Mouse (Mus musculus) heart, embryonic 10.5 days (tissue): Measurements from ENCODE around the gene Gm19668. TPM values are rescaled to one million over a fixed set of nuclear protein-coding genes. Genes with fewer than 3 reads are reported as not detected.
A peak's percentile ranks its signal among the peaks of the same experiment; 100 is the strongest.

Experiments used
- DNase-seq: peaks from one replicate; pipeline ENCODE4 v3.0.0-alpha.2; 2017; ENCODE audit warnings: low spot score
- H3K27ac ChIP-seq: fragments of 300-500 bp; sonication (generic); 2 replicates; pipeline ENCODE4 v1.5.1; 2016; ENCODE audit warnings: mild to moderate bottlenecking
- H3K27me3 ChIP-seq: fragments of 300-500 bp; sonication (generic); 2 replicates; pipeline ENCODE4 v1.6.1; 2016; ENCODE audit warnings: mild to moderate bottlenecking; ENCODE audit not compliant: poor library complexity, insufficient read depth, severe bottlenecking
- H3K36me3 ChIP-seq: fragments of 300-500 bp; sonication (generic); 2 replicates; pipeline ENCODE4 v1.6.1; 2016; ENCODE audit warnings: mild to moderate bottlenecking, moderate library complexity
- H3K4me1 ChIP-seq: fragments of 300-500 bp; sonication (generic); 2 replicates; pipeline ENCODE4 v1.6.1; 2016; ENCODE audit warnings: mild to moderate bottlenecking
- H3K4me3 ChIP-seq: fragments of 300-500 bp; sonication (generic); 2 replicates; pipeline ENCODE4 v1.5.1; 2016; ENCODE audit warnings: mild to moderate bottlenecking, moderate library complexity
- H3K9me3 ChIP-seq: fragments of 300-500 bp; sonication (generic); 2 replicates; pipeline ENCODE4 v1.6.1; 2016; ENCODE audit warnings: mild to moderate bottlenecking, moderate library complexity
- WGBS: fragments of 180-500 bp; shearing (Covaris S2); methylation state at CpG from one replicate; pipeline ENCODE4 v1.1.7; 2016; 5-methylcytosine and 5-hydroxymethylcytosine counted together
- polyA plus RNA-seq: library from polyadenylated mRNA; unstranded; fragments of >200 nt; fragmentation: Nextera tagmentation; extraction: Ambion mirVana; gene quantifications from 2 replicates; pipeline ENCODE4 v1.2.1, GENCODE M21; 2016

The Gm19668 gene
- not detected in 2 replicates for polyA plus RNA-seq

DNA sequence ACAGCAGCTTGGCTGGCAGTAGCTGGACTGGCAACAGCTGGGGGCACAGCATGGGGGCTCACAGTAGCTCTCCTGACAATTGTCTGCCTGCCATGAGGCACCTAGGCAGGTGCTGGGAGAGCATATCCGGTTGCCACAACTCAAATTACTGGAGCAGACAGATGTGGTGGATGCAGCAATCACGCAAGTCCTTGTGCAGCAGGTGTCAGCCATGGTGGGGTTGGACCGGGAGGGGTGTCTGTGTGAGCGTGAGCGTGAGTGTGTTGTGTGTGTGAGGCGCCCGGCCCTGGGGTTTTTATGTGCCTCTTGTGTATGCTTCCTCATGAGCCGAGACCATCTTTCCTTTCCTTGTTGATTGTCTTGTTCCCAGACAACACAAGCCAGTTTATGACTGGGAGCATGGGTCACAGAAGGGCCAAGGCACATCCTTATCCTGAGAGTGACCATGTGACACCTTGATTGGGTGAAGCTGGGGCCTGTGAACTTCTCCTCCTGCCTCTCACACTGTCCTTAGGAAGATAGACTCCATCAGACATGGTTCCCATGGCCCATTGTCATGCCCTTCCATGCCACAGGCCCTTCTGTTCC is at the start of gene Gm19668:
Gene Gm19668, minus strand, starts transcription at position 213 of the 588 bp plus-strand sequence.
- no peak within 1 kb of the TSS for H3K4me3 ChIP-seq
- no peaks in the 10 kb centered on the region for H3K9me3 ChIP-seq
- no peaks in the 10 kb centered on the region for H3K36me3 ChIP-seq
- 58% methylated on average over 8 of the region's 8 CpGs for WGBS
- H3K27me3 ChIP-seq: no peaks in the 10 kb centered on the region
- peaks cover 26% of the 10 kb centered on the region for H3K4me1 ChIP-seq
- H3K27ac ChIP-seq: peak within 1 kb of the TSS; percentile 31; the same call in 1 of the 2 replicates
- DNase-seq: no peak

DNA sequence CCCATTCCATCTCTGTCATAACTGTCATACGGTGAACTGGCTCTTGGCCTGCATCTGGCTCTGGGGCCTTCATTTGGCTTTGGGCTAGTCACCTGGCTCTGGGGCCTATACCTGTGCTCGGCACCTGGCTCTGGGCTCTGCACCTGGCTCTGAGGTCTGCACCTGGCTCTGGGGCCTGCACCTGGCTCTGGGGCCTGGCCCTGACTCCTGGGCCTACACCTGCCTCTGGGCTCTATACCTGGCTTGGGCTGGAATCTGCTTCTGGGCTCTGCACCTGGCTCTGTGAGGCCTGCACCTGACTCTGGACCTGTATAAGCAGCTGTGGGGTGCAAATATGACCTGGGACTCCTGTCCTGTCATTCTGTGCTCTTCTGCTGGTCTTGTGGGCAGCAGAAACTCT is 48.6 kb upstream of the Gm19668 start:
- Histone ChIP-seq H3K27ac (no peak overlapping the region), H3K4me1 (no peaks in the 10 kb centered on the region), H3K27me3 (peaks cover 4% of the 10 kb centered on the region; the same call in 1 of the 2 replicates), H3K36me3 (no peaks in the 10 kb centered on the region), H3K4me3 (no peak overlapping the region), H3K9me3 (0 out of 2 replicates have a peak, but pooled peaks cover 4% of the 10 kb centered on the region)
- 84% methylated on average over 2 of the region's 2 CpGs for WGBS
- DNase-seq: no peak

DNA sequence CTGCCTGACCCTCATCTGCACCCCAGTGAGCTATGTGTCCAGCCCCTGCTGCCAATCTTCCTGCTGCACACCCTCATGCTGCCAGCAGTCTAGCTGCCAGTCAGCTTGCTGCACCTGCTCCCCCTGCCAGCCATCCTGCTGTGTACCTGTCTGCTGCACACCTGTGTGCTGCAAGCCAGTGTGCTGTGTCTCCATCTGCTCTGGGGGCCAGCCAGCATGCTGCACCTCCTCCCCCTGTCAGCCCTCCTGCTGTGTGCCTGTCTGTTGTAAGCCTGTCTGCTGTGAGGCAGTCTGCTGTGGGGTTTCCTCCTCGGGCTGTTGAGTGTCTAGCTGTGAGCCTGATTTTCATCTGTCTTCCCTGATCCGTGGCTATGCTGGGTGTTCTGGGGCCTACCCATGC is 48.0 kb upstream of the Gm19668 start:
- Histone ChIP-seq H3K27me3 (no peaks in the 10 kb centered on the region), H3K4me1 (no peaks in the 10 kb centered on the region), H3K36me3 (no peaks in the 10 kb centered on the region), H3K9me3 (0 out of 2 replicates have a peak, but pooled peaks cover 4% of the 10 kb centered on the region), H3K27ac (no peak overlapping the region), H3K4me3 (no peak overlapping the region)
- no peak for DNase-seq
- 11% methylated on average over 2 of the region's 2 CpGs for WGBS

DNA sequence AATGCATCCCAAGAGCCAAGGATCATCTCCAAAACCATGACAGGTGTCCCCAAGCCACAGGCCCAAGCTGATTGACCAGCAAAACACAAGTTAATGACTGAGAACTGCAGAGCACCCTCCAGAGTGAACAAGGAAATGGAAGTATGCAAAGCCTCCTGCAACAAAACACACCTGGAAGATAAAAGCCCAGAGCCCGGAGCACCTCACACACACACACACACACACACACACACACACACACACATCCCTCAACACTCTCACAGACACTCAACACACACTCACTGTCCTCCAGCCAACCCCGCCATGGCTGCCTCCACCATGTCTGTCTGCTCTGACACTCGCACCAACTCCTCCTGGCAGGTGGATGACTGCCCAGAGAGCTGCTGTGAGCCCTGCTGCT is 47.6 kb upstream of the Gm19668 start, which contains the start of gene Gm36176:
Gene Gm36176, plus strand, starts transcription at position 301 of the 400 bp plus-strand sequence.
- Histone ChIP-seq H3K4me3 (no peak within 1 kb of the TSS), H3K27me3 (no peaks in the 10 kb centered on the region), H3K4me1 (no peaks in the 10 kb centered on the region), H3K36me3 (no peaks in the 10 kb centered on the region), H3K27ac (no peak within 1 kb of the TSS), H3K9me3 (0 out of 2 replicates have a peak, but pooled peaks cover 4% of the 10 kb centered on the region)
- WGBS: 59% methylated on average over 3 of the region's 3 CpGs
- no peak for DNase-seq

DNA sequence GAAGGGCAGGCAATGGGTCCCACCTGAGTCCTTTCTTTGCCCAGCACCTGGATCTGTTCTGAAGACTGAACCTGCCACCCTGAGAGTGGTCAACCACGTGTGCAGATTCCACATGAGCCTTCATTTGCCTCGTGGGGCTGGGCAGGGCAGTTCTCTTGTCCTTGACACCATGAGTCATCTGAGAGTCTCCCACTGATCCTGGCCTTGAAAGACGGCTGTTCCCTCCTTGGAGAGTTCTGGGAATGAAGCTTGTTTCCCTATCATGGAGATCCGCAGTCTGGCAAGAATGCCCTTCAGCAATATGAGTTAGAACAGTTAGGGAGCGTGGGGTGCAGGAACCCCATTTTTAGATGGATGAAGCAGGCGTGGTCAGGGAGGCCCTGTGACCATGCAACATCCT is 40.1 kb upstream of the Gm19668 start:
- Histone ChIP-seq H3K27ac (no peak overlapping the region), H3K4me1 (no peaks in the 10 kb centered on the region), H3K4me3 (no peak overlapping the region), H3K27me3 (no peaks in the 10 kb centered on the region), H3K9me3 (0 out of 2 replicates have a peak, but pooled peaks cover 7% of the 10 kb centered on the region), H3K36me3 (no peaks in the 10 kb centered on the region)
- 66% methylated on average over 6 of the region's 6 CpGs for WGBS
- no peak for DNase-seq

DNA sequence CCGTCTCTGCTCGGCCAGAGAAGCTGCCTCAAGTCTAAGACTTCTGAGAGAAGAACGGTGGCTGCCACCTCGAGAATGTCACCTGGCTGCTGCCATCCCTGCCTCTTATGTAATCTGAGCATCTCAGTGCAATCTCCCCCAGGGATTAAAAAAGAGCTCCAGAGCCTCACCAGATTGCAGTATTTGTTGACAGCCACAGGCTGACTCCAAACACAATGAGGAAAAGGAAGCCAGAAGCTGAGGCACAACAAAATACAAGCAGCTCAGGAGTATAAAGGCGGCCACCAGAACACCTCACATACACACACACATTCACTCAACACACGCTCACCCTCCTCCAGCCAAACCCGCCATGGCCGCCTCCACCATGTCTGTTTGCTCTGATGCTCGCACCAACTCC is 36.7 kb upstream of the Gm19668 start, which contains the start of gene Krtap10-10:
Gene Krtap10-10, plus strand, starts transcription at position 301 of the 400 bp plus-strand sequence.
- Histone ChIP-seq H3K4me3 (no peak within 1 kb of the TSS), H3K4me1 (no peaks in the 10 kb centered on the region), H3K27ac (no peak within 1 kb of the TSS), H3K27me3 (no peaks in the 10 kb centered on the region), H3K36me3 (no peaks in the 10 kb centered on the region), H3K9me3 (no peaks in the 10 kb centered on the region)
- no peak for DNase-seq
- WGBS: 71% methylated on average over 9 of the region's 9 CpGs

DNA sequence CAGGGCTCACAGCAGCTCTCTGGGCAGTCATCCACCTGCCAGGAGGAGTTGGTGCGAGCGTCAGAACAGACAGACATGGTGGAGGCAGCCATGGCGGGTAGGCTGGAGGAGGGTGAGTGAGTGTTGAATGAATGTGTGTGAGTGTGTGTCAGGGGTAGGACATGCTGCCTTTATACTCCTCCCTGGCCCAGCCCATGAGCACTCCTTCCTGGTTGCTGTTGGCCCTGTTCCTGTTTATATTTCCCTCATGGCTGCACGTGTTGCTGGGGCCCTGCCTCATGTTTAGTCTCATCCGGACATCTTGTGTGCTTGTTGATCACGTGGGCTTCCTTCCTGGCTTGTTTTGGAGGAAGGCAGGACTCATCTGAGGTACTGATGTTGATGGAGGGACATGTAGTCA is 28.0 kb upstream of the Gm19668 start, which contains the start of gene Krtap10-4:
Gene Krtap10-4, minus strand, starts transcription at position 145 of the 400 bp plus-strand sequence.
- Histone ChIP-seq H3K36me3 (no peaks in the 10 kb centered on the region), H3K4me3 (no peak within 1 kb of the TSS), H3K4me1 (no peaks in the 10 kb centered on the region), H3K9me3 (no peaks in the 10 kb centered on the region), H3K27me3 (no peaks in the 10 kb centered on the region), H3K27ac (no peak within 1 kb of the TSS)
- WGBS: 69% methylated on average over 6 of the region's 6 CpGs
- no peak for DNase-seq

DNA sequence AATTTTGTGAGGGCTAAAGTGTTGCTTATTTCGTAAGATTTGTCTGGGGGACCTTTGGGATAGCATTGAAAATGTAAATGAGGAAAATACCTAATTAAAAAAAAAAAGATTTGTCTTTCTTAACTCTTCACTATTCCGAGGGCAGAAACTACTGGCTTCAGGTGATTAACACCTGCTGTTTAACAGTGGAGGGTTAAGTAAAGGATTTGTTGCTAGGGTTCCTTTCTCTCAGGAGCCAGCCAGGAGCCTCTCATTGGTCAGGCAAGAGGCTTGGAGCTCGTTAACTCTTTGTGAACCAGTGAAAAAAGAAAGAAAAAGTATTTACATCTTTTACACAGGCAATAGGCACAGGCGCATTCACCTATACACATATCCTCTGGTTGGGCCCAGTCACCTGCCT is 20.3 kb upstream of the Gm19668 start:
- Histone ChIP-seq H3K9me3 (no peaks in the 10 kb centered on the region), H3K27me3 (no peaks in the 10 kb centered on the region), H3K4me3 (no peak overlapping the region), H3K4me1 (no peaks in the 10 kb centered on the region), H3K36me3 (no peaks in the 10 kb centered on the region), H3K27ac (no peak overlapping the region)
- WGBS: 34% methylated on average over 4 of the region's 4 CpGs
- no peak for DNase-seq

DNA sequence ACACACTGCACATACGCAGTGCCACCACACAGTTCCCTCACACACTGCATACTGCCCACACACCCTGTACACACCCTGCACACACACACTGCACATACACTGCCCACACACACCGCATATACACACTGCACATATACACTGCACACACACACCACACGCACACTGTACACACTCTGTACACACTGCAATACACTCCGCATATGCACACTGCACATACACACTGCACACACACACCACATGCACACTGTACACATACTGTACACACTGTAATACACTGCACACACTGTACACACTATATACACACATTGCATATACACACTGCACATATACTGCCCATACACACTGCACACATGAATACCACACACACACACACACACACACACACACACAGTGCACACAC is 19.6 kb upstream of the Gm19668 start:
- DNase-seq: no peak
- 92% methylated on average over 4 of the region's 4 CpGs for WGBS
- Histone ChIP-seq H3K4me3 (no peak overlapping the region), H3K27me3 (no peaks in the 10 kb centered on the region), H3K36me3 (no peaks in the 10 kb centered on the region), H3K9me3 (no peaks in the 10 kb centered on the region), H3K27ac (no peak overlapping the region), H3K4me1 (no peaks in the 10 kb centered on the region)

DNA sequence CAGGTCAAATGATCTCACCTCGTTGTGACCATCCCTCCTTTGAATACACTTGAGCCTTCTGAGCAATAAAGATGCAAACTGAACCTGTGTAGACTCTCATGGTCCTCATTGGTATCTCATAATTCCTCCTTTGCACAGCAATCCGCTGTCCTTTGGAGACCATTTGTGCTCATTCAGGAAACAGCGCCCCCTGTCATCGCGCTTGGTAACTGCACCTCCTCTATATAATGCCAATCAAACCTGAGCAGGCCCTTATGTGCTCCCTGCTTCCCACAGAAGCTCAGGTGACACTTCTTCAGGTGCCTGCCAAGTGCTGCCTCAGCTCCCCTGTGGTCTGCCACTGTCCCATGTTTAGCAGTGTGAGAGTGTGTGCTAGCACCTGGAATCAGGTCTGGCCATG is 16.6 kb upstream of the Gm19668 start:
- Histone ChIP-seq H3K9me3 (no peaks in the 10 kb centered on the region), H3K36me3 (no peaks in the 10 kb centered on the region), H3K27ac (no peak overlapping the region), H3K27me3 (no peaks in the 10 kb centered on the region), H3K4me3 (no peak overlapping the region), H3K4me1 (no peaks in the 10 kb centered on the region)
- 18% methylated on average over 5 of the region's 5 CpGs for WGBS
- DNase-seq: no peak

DNA sequence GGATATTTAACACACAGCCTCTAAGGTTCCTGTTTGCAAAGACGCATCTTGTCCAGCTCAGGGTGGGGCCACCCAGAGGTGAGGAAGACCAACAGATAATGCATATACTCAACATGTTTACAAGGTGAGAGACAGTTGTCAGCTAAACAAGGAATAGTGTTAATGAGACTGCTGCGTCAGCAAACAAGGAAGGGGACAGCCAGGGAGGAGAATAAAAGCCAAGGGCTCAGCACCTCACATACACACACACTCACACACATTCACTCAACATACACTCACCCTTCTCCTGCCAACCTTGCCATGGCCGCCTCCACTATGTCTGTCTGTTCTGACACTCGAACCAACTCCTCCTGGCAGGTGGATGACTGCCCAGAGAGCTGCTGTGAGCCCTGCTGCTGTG is 15.4 kb upstream of the Gm19668 start, which contains the start of gene Gm2696:
Gene Gm2696, plus strand, starts transcription at position 301 of the 400 bp plus-strand sequence.
- 39% methylated on average over 4 of the region's 4 CpGs for WGBS
- DNase-seq: no peak
- H3K4me3 ChIP-seq: no peak within 1 kb of the TSS

DNA sequence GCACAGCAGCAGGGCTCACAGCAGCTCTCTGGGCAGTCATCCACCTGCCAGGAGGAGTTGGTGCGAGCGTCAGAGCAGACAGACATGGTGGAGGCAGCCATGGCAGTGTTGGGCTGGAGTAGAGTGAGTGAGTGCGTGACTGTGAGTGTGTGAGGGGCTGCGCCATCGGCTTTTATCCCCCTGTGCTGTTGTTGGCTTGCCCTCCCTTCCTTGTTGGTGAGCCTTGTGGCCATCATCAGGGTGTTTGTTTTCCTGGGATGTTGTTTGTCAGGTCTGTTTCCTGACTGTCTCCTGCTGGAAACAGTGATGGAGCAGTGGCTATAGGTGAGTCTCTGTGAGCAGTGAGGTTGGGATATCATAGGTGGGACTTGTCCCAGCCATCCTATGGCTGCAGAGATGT is 12.8 kb upstream of the Gm19668 start, which contains the start of gene Gm9507:
Gene Gm9507, minus strand, starts transcription at position 101 of the 400 bp plus-strand sequence.
- Histone ChIP-seq H3K9me3 (0 out of 2 replicates have a peak, but pooled peaks cover 2% of the 10 kb centered on the region), H3K36me3 (no peaks in the 10 kb centered on the region), H3K27me3 (no peaks in the 10 kb centered on the region), H3K4me3 (no peak within 1 kb of the TSS), H3K4me1 (no peaks in the 10 kb centered on the region), H3K27ac (no peak within 1 kb of the TSS)
- 74% methylated on average over 5 of the region's 5 CpGs for WGBS
- no peak for DNase-seq

More for the DNA sequence above, 15.4 kb upstream of the Gm19668 start, which contains the start of gene Gm2696:
- Histone ChIP-seq H3K27me3 (no peaks in the 10 kb centered on the region), H3K9me3 (no peaks in the 10 kb centered on the region), H3K27ac (no peak within 1 kb of the TSS), H3K4me1 (no peaks in the 10 kb centered on the region), H3K36me3 (no peaks in the 10 kb centered on the region)

DNA sequence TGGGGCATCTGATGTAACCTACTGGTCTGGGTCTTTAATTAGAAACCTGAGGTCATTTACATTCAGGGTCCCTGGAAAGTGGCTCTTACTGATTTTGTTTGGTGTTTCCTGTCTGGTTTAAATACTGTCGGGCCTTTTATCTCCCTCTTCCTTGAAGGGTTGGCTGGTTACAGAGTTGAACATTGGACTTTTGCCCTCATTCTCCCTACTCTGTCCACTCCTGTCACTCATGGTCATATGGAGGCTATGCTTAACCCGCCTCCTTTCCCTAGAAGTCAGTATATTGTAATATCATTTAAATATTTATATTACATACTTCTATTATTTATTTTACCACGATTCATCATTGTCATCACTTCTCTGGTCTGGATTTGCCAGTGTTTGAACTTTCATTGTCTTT is 5.2 kb upstream of the Gm19668 start:
- H3K4me3 ChIP-seq: no peak overlapping the region
- 70% methylated on average over 3 of the region's 3 CpGs for WGBS
- DNase-seq: no peak

More for the DNA sequence above, 5.2 kb upstream of the Gm19668 start:
- Histone ChIP-seq H3K27me3 (no peaks in the 10 kb centered on the region), H3K27ac (no peak overlapping the region), H3K4me1 (peaks cover 4% of the 10 kb centered on the region), H3K36me3 (no peaks in the 10 kb centered on the region), H3K9me3 (0 out of 2 replicates have a peak, but pooled peaks cover 2% of the 10 kb centered on the region)
